Mouse (Mus musculus) CD4-positive helper T cell, adult 2 months (primary cell): ENCODE data around the gene Stn1.
A peak's percentile ranks its signal among the peaks of the same experiment; 100 is the strongest.

ENCODE experiments used
- DNase-seq: peaks from one replicate; pipeline ENCODE4 v3.0.0-alpha.2; 2012; ENCODE audit warnings: low read depth, missing footprints, low spot score

The Stn1 gene

GRCm38 (mm10) chr19:47453352-47453751 lies 84.0 kb downstream of the Stn1 start:
- DNase-seq: no peak

- DNase-seq: no peak
Measured at GRCm38 (mm10) chr19:47452682-47453081, 84.6 kb downstream of the Stn1 start.

GRCm38 (mm10) chr19:47452211-47452610 lies 85.1 kb downstream of the Stn1 start:
- no peak for DNase-seq

GRCm38 (mm10) chr19:47451476-47452113 lies 85.7 kb downstream of the Stn1 start:
- peak; percentile 39 for DNase-seq
